Mouse (Mus musculus) right cerebral cortex, postnatal 36 days (tissue): ENCODE data around the gene Cd59a.

ENCODE experiments used
- DNase-seq, 2 experiments: peaks; one replicate each; pipeline ENCODE4 v3.0.0; 2022; ENCODE audit warnings: low spot score in 2 of 2, mixed read lengths in 1 of 2

Gene Cd59a

GRCm38 (mm10) chr2:104135920-104136319, 40.3 kb downstream of the Cd59a start:
- no peak for DNase-seq

GRCm38 (mm10) chr2:104142140-104142539, 46.5 kb downstream of the Cd59a start:
- DNase-seq: no peak

- DNase-seq: no peak
Observed at GRCm38 (mm10) chr2:104144004-104144403, 48.4 kb downstream of the Cd59a start.

- no peak for DNase-seq
Observed at GRCm38 (mm10) chr2:104145983-104146382, 50.4 kb downstream of the Cd59a start.

- no peak for DNase-seq
Observed at GRCm38 (mm10) chr2:104147910-104148561, 52.4 kb downstream of the Cd59a start.

- no peak for DNase-seq
Observed at GRCm38 (mm10) chr2:104150608-104151397, 55.2 kb downstream of the Cd59a start.

GRCm38 (mm10) chr2:104153345-104153744, 57.7 kb downstream of the Cd59a start:
- no peak for DNase-seq

GRCm38 (mm10) chr2:104153876-104154275, 58.3 kb downstream of the Cd59a start:
- no peak for DNase-seq

- no peak for DNase-seq
Observed at GRCm38 (mm10) chr2:104157831-104158230, 62.2 kb downstream of the Cd59a start.

GRCm38 (mm10) chr2:104163418-104163817, 67.8 kb downstream of the Cd59a start:
- DNase-seq: no peak

- no peak for DNase-seq
Observed at GRCm38 (mm10) chr2:104163978-104164487, 68.4 kb downstream of the Cd59a start.
